Mouse (Mus musculus) cortical plate, adult 2 months (tissue): ENCODE measurements around the gene D630003M21Rik.

Experiments used
- CTCF ChIP-seq: fragments of 200-500 bp; IDR thresholded peaks from 2 replicates; pipeline ENCODE4 v1.5.1; 2011; ENCODE audit warnings: mild to moderate bottlenecking, control low read depth, low read length; ENCODE audit not compliant: insufficient read depth; ENCODE audit errors: extremely low read depth
- POLR2A ChIP-seq: fragments of 200-500 bp; IDR thresholded peaks from 2 replicates; pipeline ENCODE4 v1.6.1; 2011; ENCODE audit warnings: mild to moderate bottlenecking, low read length, control low read depth; ENCODE audit not compliant: insufficient read depth; ENCODE audit errors: extremely low read depth

DNA sequence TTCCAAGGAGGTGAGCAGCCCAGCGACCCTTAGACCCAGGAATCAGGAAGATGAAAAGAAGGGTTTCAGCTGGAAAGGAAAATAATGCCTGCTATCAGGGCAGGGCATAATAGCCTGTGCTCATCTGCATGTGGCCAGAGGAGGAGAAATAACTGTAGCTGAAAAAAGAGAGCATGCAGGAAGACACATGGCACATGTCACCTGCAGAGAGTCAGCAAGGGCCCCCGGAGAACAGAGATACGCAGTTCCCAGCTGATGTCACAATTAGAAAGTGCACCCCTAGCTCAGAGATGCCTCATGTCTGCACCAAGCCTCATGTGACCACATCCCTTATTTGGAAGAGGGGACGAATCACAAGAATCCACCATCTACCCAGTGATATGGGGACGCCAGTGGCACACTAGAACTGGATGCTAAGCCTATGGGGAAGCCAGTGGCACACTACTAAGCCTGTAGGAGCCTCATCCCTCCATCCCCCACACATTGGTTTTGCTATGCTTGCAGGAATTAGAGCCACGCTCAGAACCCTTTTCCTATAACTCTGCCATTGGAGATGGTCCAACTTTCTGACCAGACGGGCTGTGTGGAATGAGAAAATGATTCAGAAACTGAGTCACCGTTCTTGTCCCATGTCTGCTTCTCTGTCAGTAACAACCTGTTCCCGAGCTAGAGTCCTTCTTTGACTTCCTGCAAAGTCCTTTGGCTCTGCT lies 61.4 kb downstream of the D630003M21Rik start:
- TF ChIP-seq POLR2A (no peak), CTCF (no peak)
